Mouse (Mus musculus) embryonic facial prominence, embryonic 15.5 days (tissue): Measurements from ENCODE around the gene Etv6. TPM values are rescaled to one million over a fixed set of nuclear protein-coding genes. Genes with fewer than 3 reads are reported as not detected.

Source experiments
- ATAC-seq: fragments of 200-750 bp; cut with Nextera tagmentation; 2 replicates; pipeline ENCODE4 v1.8.0; 2017; ENCODE audit warnings: low read depth, moderate TSS enrichment; ENCODE audit not compliant: insufficient number of reproducible peaks, low FRiP score, low TSS enrichment
- H3K27ac ChIP-seq: fragments of 300-500 bp; sonication (generic); replicated peaks from 2 replicates; pipeline ENCODE4 v1.5.1; 2015; ENCODE audit warnings: mild to moderate bottlenecking, inconsistent platforms
- H3K27me3 ChIP-seq: fragments of 300-500 bp; sonication (generic); 2 replicates; pipeline ENCODE4 v1.6.1; 2015; ENCODE audit warnings: inconsistent platforms
- H3K36me3 ChIP-seq: fragments of 300-500 bp; sonication (generic); 2 replicates; pipeline ENCODE4 v1.6.1; 2015; ENCODE audit warnings: mild to moderate bottlenecking, inconsistent platforms
- H3K4me1 ChIP-seq: fragments of 300-500 bp; sonication (generic); 2 replicates; pipeline ENCODE4 v1.6.1; 2015; ENCODE audit warnings: inconsistent platforms
- H3K4me2 ChIP-seq: fragments of 300-500 bp; sonication (generic); replicated peaks from 2 replicates; pipeline ENCODE4 v1.6.1; 2015; ENCODE audit warnings: mild to moderate bottlenecking, inconsistent platforms
- H3K4me3 ChIP-seq: fragments of 300-500 bp; sonication (generic); replicated peaks from 2 replicates; pipeline ENCODE4 v1.5.1; 2015; ENCODE audit warnings: mild to moderate bottlenecking, inconsistent platforms
- H3K9ac ChIP-seq: fragments of 300-500 bp; sonication (generic); 2 replicates; pipeline ENCODE4 v1.6.1; 2015; ENCODE audit warnings: inconsistent platforms
- H3K9me3 ChIP-seq: fragments of 300-500 bp; sonication (generic); replicated peaks from 2 replicates; pipeline ENCODE4 v1.6.1; 2016; ENCODE audit warnings: inconsistent platforms
- WGBS: fragments of 180-500 bp; shearing (Covaris S2); methylation state at CpG from one replicate; pipeline ENCODE4 v1.1.7; 2015; 5-methylcytosine and 5-hydroxymethylcytosine counted together
- polyA plus RNA-seq: library from polyadenylated mRNA; unstranded; fragments of >200 nt; fragmentation: Nextera tagmentation; extraction: Ambion mirVana; gene quantifications from 2 replicates; pipeline ENCODE4 v1.2.1, GENCODE M21; 2015

Etv6 gene
- polyA plus RNA-seq, 1 experiment from 2014 or later: 11.6 TPM

DNA sequence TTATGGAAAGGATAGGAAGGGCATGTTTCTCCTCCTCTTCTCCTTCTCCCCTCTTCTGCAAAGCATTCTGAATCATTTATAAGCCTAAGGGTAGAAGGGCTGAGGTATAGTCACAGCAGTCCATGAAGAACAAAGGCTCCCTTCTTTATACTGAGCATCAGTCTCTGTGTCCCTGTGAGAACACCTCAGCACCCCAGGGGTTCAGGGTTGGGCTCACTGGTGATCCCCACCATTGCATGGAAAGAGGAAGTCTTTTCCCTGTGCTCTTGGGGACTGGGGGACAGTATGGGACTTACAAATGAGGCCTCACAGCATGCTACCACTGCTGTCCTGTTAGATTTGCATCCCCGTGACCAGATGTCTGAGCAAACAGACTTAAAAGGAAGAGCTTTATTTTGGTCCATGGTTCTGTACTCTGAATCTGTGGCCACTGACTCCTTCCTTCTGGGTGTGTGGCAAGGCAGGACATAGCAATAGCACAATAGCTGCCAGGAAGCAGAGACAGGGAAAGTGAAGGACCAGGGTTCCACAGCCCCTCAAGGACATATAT, 106.2 kb downstream of the Etv6 start:
- Histone ChIP-seq H3K27me3 (no peaks in the 10 kb centered on the region), H3K9ac (no peak overlapping the region), H3K4me3 (no peak overlapping the region), H3K4me2 (no peak overlapping the region), H3K9me3 (no peaks in the 10 kb centered on the region), H3K27ac (no peak overlapping the region), H3K36me3 (no peaks in the 10 kb centered on the region), H3K4me1 (peaks cover 24% of the 10 kb centered on the region)
- no peak for ATAC-seq
- WGBS: 83% methylated on average over 1 of the region's 1 CpGs

DNA sequence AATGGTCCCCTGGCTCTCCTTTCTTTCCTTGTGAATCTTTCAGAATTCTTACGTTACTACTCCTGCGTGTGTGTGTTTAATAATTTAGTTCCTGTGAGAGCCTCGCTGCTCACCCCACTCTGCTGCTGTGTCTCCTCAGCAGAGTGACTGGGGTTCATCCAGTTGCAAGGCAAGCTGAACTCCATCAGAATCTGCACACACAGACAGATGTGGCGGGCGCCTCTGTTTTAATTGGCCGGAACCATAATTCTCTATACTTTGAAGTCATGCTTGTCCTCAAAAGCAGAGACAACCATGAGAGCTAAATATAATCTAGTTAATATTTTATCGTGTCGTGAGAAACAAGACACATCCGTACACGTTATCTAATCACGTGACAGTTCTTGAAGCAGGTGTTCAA, 107.2 kb downstream of the Etv6 start:
- 67% methylated on average over 11 of the region's 11 CpGs for WGBS
- no peak for ATAC-seq
- Histone ChIP-seq H3K27ac (no peak overlapping the region), H3K4me1 (peaks cover 26% of the 10 kb centered on the region), H3K4me2 (no peak overlapping the region), H3K4me3 (no peak overlapping the region), H3K27me3 (no peaks in the 10 kb centered on the region), H3K9me3 (no peaks in the 10 kb centered on the region), H3K9ac (no peak overlapping the region), H3K36me3 (no peaks in the 10 kb centered on the region)

DNA sequence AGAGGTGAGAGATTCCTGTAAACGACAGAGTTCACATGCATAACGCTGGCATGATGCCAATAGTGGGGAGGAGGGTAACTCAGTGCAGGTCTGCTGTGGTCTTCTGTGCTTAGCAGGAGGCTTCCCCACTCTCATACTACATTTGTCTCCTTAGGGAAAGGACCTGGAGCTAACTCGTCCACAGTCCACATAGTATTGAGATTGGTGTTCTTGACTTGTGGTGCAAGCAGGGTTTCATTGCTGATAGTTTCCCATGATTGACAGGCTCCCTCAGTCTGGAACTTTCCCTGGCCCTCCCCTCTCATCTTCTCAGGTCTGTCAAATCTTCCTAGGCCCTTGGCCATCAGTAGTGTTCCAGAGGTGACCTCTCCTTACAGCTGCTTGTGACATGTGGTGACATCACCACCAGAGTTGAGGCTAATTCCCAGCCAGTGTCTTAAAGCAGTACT, 108.2 kb downstream of the Etv6 start:
- no peaks in the 10 kb centered on the region for H3K9me3 ChIP-seq
- peaks cover 33% of the 10 kb centered on the region for H3K4me1 ChIP-seq
- no peak overlapping the region for H3K4me3 ChIP-seq
- WGBS: 41% methylated on average over 3 of the region's 3 CpGs
- no peaks in the 10 kb centered on the region for H3K27me3 ChIP-seq
- H3K4me2 ChIP-seq: no peak overlapping the region
- no peak for ATAC-seq
- H3K36me3 ChIP-seq: no peaks in the 10 kb centered on the region
- H3K9ac ChIP-seq: no peak overlapping the region
- H3K27ac ChIP-seq: no peak overlapping the region

DNA sequence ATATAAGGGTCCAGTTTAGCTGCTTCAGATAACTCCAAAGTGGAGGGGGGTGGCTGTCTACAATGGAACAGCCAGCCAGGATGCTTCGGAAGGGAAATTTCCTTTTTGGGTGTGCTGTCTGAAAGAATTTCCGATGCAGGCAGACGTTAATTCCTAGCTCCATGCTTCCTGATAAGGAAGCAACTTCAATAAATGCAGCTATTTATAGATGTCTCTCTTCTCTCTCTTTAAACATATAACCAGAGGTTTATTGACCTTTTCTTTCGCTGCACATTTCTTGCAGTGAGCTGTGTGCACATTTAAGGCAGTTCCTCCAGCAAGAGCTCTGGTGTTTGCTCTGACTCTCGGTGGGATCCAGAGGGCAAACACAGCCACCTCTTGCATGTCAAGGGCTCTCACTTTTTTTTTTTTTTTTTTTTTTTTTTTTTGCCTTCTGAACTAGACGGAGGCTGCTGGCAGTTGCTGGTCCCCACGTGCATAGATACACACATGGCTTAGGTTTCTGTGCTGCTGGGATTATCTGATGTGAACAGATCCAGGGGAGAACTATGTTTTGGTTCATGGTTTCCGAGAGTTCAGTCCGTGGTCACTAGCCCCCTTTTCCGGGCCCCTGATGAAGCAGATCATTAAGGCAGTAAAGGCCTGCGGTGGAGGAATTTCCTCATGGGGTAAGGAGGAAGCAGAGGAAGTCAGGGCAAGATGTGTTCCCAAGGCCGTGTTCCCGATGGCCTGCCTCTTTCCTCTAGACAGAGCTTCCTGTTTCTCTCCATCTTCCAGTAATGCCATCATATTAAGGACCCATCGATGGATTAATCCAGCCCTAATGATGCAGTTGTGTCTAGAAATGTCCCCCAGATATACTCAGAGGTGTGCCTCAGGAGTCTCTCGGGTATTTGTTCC, 109.0 kb downstream of the Etv6 start:
- Histone ChIP-seq H3K27ac (no peak overlapping the region), H3K36me3 (no peaks in the 10 kb centered on the region), H3K4me3 (no peak overlapping the region), H3K4me2 (no peak overlapping the region), H3K9me3 (no peaks in the 10 kb centered on the region), H3K4me1 (peaks cover 35% of the 10 kb centered on the region), H3K9ac (no peak overlapping the region), H3K27me3 (no peaks in the 10 kb centered on the region)
- WGBS: 71% methylated on average over 15 of the region's 15 CpGs
- no peak for ATAC-seq

DNA sequence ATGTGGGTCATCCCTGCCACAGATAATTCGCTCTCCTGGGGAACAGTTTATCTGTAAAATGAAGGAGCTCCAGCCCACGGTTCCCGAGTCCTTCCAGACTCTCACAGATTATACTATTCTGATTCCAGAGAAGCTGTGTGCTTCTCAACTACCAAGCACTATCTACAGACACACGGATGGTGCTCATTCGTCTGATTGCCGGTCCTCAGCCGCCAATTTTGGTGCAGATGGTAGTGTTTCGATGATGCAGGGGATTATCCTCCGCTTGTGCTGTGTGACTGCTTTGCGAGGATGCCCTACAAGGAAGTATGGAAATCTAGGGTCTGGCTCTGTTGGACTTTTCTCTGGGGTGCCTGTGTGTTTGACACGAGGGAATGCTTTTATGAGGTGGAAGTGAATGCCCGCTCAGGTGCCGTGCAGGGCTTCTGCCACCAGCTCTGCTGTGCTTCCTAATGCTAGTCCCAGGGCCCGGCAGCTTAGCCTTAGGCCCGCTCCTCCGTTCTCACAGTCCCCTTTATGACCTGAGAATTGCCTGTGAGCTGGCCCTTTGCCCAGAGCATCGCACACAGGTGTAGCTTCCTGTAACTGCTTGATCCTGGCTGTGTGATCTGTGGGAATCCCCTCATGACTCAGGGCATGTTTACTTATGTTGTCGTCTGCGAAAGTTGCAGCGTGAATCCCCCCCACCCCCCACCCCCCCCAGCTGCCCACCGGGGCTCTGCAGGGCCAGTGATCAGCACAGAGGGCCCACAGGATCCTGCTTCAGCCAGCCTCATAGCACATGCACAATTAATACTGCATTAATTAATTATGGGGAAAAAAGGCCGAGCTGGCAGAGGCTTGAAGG, 112.3 kb downstream of the Etv6 start:
- Histone ChIP-seq H3K4me1 (peaks cover 47% of the 10 kb centered on the region), H3K4me2 (no peak overlapping the region), H3K4me3 (no peak overlapping the region), H3K9ac (no peak overlapping the region), H3K27me3 (no peaks in the 10 kb centered on the region), H3K36me3 (no peaks in the 10 kb centered on the region), H3K27ac (no peak overlapping the region), H3K9me3 (no peaks in the 10 kb centered on the region)
- 65% methylated on average over 22 of the region's 22 CpGs for WGBS
- ATAC-seq: no peak

DNA sequence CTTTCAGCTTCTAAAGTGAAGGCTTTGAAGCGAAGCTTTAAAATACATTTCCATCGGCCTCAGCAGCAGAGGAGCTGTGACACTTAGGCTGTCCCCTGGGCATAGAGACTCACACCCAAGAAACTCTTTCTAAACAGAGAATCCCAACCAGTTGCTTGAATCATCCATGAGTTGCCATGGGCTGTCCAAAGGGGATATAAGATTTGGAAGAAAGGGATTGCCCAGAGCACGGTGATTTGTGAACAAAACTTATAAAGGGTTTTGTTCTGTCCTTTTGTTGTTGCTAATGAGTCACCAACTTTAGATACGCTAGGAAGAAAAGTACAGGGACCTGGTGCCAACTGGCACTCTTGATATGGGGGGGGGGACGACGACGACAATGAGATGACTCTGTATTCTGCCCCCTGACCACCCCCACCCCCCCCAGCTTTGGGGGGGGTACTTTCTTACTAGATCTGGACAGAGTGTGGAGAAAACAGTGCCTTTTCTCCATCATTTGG, 113.0 kb downstream of the Etv6 start:
- no peak for ATAC-seq
- H3K36me3 ChIP-seq: no peaks in the 10 kb centered on the region
- H3K4me3 ChIP-seq: no peak overlapping the region
- H3K9ac ChIP-seq: no peak overlapping the region
- no peak overlapping the region for H3K4me2 ChIP-seq
- peaks cover 40% of the 10 kb centered on the region for H3K4me1 ChIP-seq
- H3K27me3 ChIP-seq: no peaks in the 10 kb centered on the region
- no peaks in the 10 kb centered on the region for H3K9me3 ChIP-seq
- no peak overlapping the region for H3K27ac ChIP-seq
- WGBS: 65% methylated on average over 7 of the region's 7 CpGs

DNA sequence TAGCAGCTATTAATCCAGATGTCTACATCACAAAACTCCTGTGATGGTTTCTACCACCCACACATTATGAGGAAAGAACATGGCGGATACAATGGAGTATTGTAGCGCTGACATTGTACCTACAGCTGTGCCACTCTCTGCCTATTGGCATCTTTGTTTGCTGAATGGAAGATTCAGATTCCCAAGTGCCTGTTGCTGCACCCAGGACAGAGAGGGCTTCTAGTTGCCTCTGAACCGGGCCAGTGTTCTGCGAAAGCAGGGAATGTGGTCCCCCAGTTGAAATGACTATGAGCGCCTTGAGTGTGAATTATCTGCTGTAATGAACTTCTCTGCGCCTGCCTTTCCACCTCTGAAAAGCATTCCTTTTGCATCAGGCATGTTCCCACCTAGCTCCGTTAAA, 114.1 kb downstream of the Etv6 start:
- H3K36me3 ChIP-seq: no peaks in the 10 kb centered on the region
- peaks cover 34% of the 10 kb centered on the region for H3K4me1 ChIP-seq
- H3K27ac ChIP-seq: no peak overlapping the region
- 95% methylated on average over 7 of the region's 7 CpGs for WGBS
- H3K4me2 ChIP-seq: no peak overlapping the region
- no peak for ATAC-seq
- no peak overlapping the region for H3K4me3 ChIP-seq
- no peak overlapping the region for H3K9ac ChIP-seq
- no peaks in the 10 kb centered on the region for H3K27me3 ChIP-seq
- no peaks in the 10 kb centered on the region for H3K9me3 ChIP-seq

DNA sequence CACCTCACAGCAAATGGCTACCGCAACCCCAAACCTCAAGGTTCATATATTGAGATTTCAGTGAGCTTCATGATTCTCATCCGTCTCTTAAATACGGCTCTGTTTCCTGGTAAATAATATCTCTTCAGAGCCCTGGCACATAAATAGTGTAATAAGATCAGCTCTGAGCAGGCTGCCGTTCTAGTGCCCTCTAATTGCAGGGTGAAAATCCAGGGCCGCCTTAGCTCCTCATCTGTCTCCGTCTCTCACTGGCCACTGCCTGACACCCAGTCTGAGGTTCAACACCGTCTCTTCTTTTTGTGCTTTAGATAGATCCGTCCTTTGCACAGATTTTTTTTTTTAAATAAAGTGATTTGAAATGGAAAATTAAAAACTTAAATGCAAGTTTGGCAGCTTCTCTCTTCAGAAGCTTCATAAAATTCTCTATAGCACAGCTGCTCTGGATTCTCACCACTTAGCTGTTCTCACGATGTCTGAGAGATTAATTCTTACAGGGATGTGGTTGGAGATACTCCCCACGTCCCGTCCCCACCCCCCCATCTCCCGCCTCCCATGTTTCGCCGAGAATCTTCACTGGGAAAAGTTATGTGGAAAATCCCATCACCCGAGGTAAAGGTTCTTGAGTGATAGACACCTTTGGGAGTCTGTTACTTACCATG, 115.7 kb downstream of the Etv6 start:
- Histone ChIP-seq H3K4me2 (no peak overlapping the region), H3K9ac (no peak overlapping the region), H3K36me3 (no peaks in the 10 kb centered on the region), H3K27me3 (no peaks in the 10 kb centered on the region), H3K27ac (peak overlapping the region; percentile 69), H3K4me1 (peaks cover 38% of the 10 kb centered on the region), H3K4me3 (no peak overlapping the region), H3K9me3 (no peaks in the 10 kb centered on the region)
- WGBS: 41% methylated on average over 15 of the region's 15 CpGs
- no peak for ATAC-seq

DNA sequence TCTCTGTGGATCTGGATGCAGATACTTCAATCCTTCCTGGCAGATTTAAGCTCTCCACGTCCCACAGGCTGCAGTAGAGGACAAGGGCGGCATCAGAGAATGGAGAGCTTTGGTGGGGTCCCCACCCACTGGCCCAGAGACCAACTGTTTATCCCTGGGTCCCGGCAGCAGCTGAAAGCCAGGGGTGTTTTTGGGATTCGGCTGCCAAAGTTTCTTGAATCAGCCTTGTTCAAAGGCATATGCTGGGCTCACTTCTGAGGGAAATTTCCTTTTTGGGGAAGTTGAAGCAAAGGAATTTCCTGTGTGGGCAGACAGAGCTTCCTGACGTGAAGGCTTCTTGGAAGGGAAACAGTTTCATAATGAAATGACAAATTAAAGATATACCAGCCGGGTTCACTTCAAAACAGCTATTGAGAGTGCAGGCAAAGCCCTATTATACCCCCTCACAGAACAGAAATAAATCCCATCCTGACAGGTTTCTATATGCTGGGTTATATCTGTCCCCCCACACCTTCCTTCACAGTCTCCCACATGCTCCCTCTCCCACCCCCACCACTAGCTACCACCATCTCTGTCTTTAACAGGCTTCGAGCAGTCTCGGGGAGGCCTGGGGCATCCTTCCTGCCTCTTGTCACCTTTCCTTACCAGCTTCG, 116.5 kb downstream of the Etv6 start:
- Histone ChIP-seq H3K4me3 (no peak overlapping the region), H3K9ac (no peak overlapping the region), H3K4me2 (no peak overlapping the region), H3K36me3 (no peaks in the 10 kb centered on the region), H3K4me1 (peaks cover 39% of the 10 kb centered on the region), H3K27ac (peak overlapping the region; percentile 69), H3K9me3 (no peaks in the 10 kb centered on the region), H3K27me3 (no peaks in the 10 kb centered on the region)
- WGBS: 46% methylated on average over 9 of the region's 9 CpGs
- 0 out of 2 replicates have a peak, but pooled peaks have one; percentile 41 for ATAC-seq

DNA sequence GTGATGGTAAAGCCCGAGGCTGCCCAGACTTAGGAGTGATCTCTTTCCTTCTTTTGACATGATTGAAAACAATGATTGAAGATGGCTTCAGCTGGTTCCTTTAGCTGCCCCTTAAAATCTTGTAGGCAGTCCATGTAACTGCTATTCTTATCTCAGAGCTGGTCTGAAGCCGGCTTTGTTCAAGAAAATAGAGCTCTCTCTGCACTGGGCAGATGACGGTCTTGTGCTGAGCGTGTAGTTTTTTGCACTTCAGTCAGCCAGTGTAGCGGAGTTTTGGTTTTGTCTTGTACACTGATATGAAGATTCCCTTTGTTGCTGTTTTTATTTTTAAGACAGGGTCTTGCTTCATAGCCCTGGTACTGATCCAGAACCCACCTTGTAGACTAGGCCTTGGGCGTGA, 117.0 kb downstream of the Etv6 start:
- H3K9me3 ChIP-seq: no peaks in the 10 kb centered on the region
- H3K36me3 ChIP-seq: no peaks in the 10 kb centered on the region
- no peak overlapping the region for H3K4me3 ChIP-seq
- no peak overlapping the region for H3K9ac ChIP-seq
- no peaks in the 10 kb centered on the region for H3K27me3 ChIP-seq
- H3K27ac ChIP-seq: 0 out of 2 replicates have a peak overlapping the region, but pooled peaks have one; percentile 48
- WGBS: 82% methylated on average over 6 of the region's 6 CpGs
- ATAC-seq: no peak
- peaks cover 39% of the 10 kb centered on the region for H3K4me1 ChIP-seq
- no peak overlapping the region for H3K4me2 ChIP-seq
